Mouse (Mus musculus): Measurements from ENCODE around the gene Ptrh2. TPM values are rescaled to one million over a fixed set of nuclear protein-coding genes. Genes with fewer than 3 reads are reported as not detected.

Gene Ptrh2
- polyA plus RNA-seq (2016; fragmentation: Nextera tagmentation; extraction: Ambion mirVana) = 40.5 and 40.9 TPM in 2 replicates

GRCm38 (mm10) chr11:86683395-86684125, at the start of gene Ptrh2, which contains the start of gene Vmp1:
Gene Ptrh2, plus strand, starts transcription at chr11:86683985.
Gene Vmp1, minus strand, starts transcription at chr11:86683836.
- H3K4me2 ChIP-seq = peak within 1 kb of the TSS; percentile 82
- H3K4me1 ChIP-seq = peaks cover 29% of the 10 kb centered on the region
- peak; percentile 95 for ATAC-seq (ENCODE audit: low FRiP score)
- WGBS = under 1% methylated on average over 50 of the region's 56 CpGs
- H3K9ac ChIP-seq = peak within 1 kb of the TSS; percentile 90
- no peaks in the 10 kb centered on the region for H3K9me3 ChIP-seq
- peak within 1 kb of the TSS; percentile 83 for H3K4me3 ChIP-seq (replicated peaks)
- no peaks in the 10 kb centered on the region for H3K27me3 ChIP-seq
- H3K27ac ChIP-seq = peak within 1 kb of the TSS; percentile 92
- peaks cover 10% of the 10 kb centered on the region for H3K36me3 ChIP-seq (replicated peaks)

GRCm38 (mm10) chr11:86634396-86634795, 49.4 kb upstream of the Ptrh2 start:
- Histone ChIP-seq H3K36me3 (replicated peaks) (peaks cover 13% of the 10 kb centered on the region), H3K9ac (no peak overlapping the region), H3K4me3 (replicated peaks) (no peak overlapping the region), H3K9me3 (no peaks in the 10 kb centered on the region), H3K4me1 (no peaks in the 10 kb centered on the region), H3K27ac (no peak overlapping the region), H3K4me2 (no peak overlapping the region), H3K27me3 (no peaks in the 10 kb centered on the region)
- WGBS = 92% methylated on average over 6 of the region's 6 CpGs
- ATAC-seq (ENCODE audit: low FRiP score) = no peak

GRCm38 (mm10) chr11:86637697-86638096, 46.1 kb upstream of the Ptrh2 start:
- WGBS = 84% methylated on average over 2 of the region's 2 CpGs
- no peak overlapping the region for H3K27ac ChIP-seq
- H3K9me3 ChIP-seq = no peaks in the 10 kb centered on the region
- H3K9ac ChIP-seq = no peak overlapping the region
- no peak overlapping the region for H3K4me2 ChIP-seq
- no peaks in the 10 kb centered on the region for H3K27me3 ChIP-seq
- no peak overlapping the region for H3K4me3 ChIP-seq (replicated peaks)
- H3K36me3 ChIP-seq (replicated peaks) = peaks cover 10% of the 10 kb centered on the region
- no peak for ATAC-seq (ENCODE audit: low FRiP score)
- no peaks in the 10 kb centered on the region for H3K4me1 ChIP-seq

GRCm38 (mm10) chr11:86641714-86642113, 42.1 kb upstream of the Ptrh2 start:
- ATAC-seq (ENCODE audit: low FRiP score) = no peak
- no peak overlapping the region for H3K4me3 ChIP-seq (replicated peaks)
- 86% methylated on average over 4 of the region's 4 CpGs for WGBS
- H3K36me3 ChIP-seq (replicated peaks) = peaks cover 12% of the 10 kb centered on the region
- no peaks in the 10 kb centered on the region for H3K9me3 ChIP-seq
- no peak overlapping the region for H3K9ac ChIP-seq
- H3K4me1 ChIP-seq = peaks cover 2% of the 10 kb centered on the region; the same call in 1 of the 2 replicates
- H3K27ac ChIP-seq = no peak overlapping the region
- H3K27me3 ChIP-seq = no peaks in the 10 kb centered on the region
- H3K4me2 ChIP-seq = no peak overlapping the region

GRCm38 (mm10) chr11:86644553-86644952, 39.2 kb upstream of the Ptrh2 start:
- peaks cover 9% of the 10 kb centered on the region for H3K4me1 ChIP-seq
- 96% methylated on average over 4 of the region's 4 CpGs for WGBS

GRCm38 (mm10) chr11:86646136-86646834, 37.5 kb upstream of the Ptrh2 start:
- ATAC-seq (ENCODE audit: low FRiP score) = no peak
- Histone ChIP-seq H3K27ac (no peak overlapping the region), H3K9ac (no peak overlapping the region), H3K4me2 (no peak overlapping the region), H3K4me3 (replicated peaks) (no peak overlapping the region), H3K9me3 (no peaks in the 10 kb centered on the region), H3K36me3 (replicated peaks) (peaks cover 12% of the 10 kb centered on the region), H3K27me3 (no peaks in the 10 kb centered on the region), H3K4me1 (peaks cover 9% of the 10 kb centered on the region)
- 49% methylated on average over 7 of the region's 7 CpGs for WGBS

More at GRCm38 (mm10) chr11:86644553-86644952, 39.2 kb upstream of the Ptrh2 start:
- ATAC-seq (ENCODE audit: low FRiP score) = no peak
- H3K9ac ChIP-seq = no peak overlapping the region
- H3K27me3 ChIP-seq = no peaks in the 10 kb centered on the region
- peaks cover 12% of the 10 kb centered on the region for H3K36me3 ChIP-seq (replicated peaks)
- no peak overlapping the region for H3K4me2 ChIP-seq
- H3K4me3 ChIP-seq (replicated peaks) = no peak overlapping the region
- no peaks in the 10 kb centered on the region for H3K9me3 ChIP-seq
- no peak overlapping the region for H3K27ac ChIP-seq

GRCm38 (mm10) chr11:86646885-86647459, 36.8 kb upstream of the Ptrh2 start:
- peaks cover 12% of the 10 kb centered on the region; the same call in 1 of the 2 replicates for H3K36me3 ChIP-seq (replicated peaks)
- no peak overlapping the region for H3K4me2 ChIP-seq
- ATAC-seq (ENCODE audit: low FRiP score) = no peak
- H3K27ac ChIP-seq = no peak overlapping the region
- H3K4me3 ChIP-seq (replicated peaks) = no peak overlapping the region
- 89% methylated on average over 3 of the region's 3 CpGs for WGBS
- no peaks in the 10 kb centered on the region for H3K27me3 ChIP-seq
- no peak overlapping the region for H3K9ac ChIP-seq
- peaks cover 9% of the 10 kb centered on the region for H3K4me1 ChIP-seq
- H3K9me3 ChIP-seq = no peaks in the 10 kb centered on the region

- H3K27me3 ChIP-seq = no peaks in the 10 kb centered on the region
- no peak overlapping the region for H3K9ac ChIP-seq
- no peak overlapping the region for H3K27ac ChIP-seq
- peaks cover 9% of the 10 kb centered on the region for H3K4me1 ChIP-seq
- no peak for ATAC-seq (ENCODE audit: low FRiP score)
- no peak overlapping the region for H3K4me2 ChIP-seq
- H3K9me3 ChIP-seq = no peaks in the 10 kb centered on the region
- H3K36me3 ChIP-seq (replicated peaks) = peaks cover 6% of the 10 kb centered on the region; the same call in 1 of the 2 replicates
- H3K4me3 ChIP-seq (replicated peaks) = no peak overlapping the region
- 72% methylated on average over 15 of the region's 15 CpGs for WGBS
Observed at GRCm38 (mm10) chr11:86647706-86648447, 35.9 kb upstream of the Ptrh2 start.

- 84% methylated on average over 1 of the region's 1 CpGs for WGBS
- peaks cover 9% of the 10 kb centered on the region for H3K4me1 ChIP-seq
- no peaks in the 10 kb centered on the region for H3K9me3 ChIP-seq
- H3K27me3 ChIP-seq = no peaks in the 10 kb centered on the region
- H3K36me3 ChIP-seq (replicated peaks) = no peaks in the 10 kb centered on the region
- ATAC-seq (ENCODE audit: low FRiP score) = no peak
- H3K4me2 ChIP-seq = no peak overlapping the region
- no peak overlapping the region for H3K27ac ChIP-seq
- H3K9ac ChIP-seq = no peak overlapping the region
- H3K4me3 ChIP-seq (replicated peaks) = no peak overlapping the region
Observed at GRCm38 (mm10) chr11:86649542-86649941, 34.2 kb upstream of the Ptrh2 start.

GRCm38 (mm10) chr11:86650676-86651075, 33.1 kb upstream of the Ptrh2 start:
- WGBS = 65% methylated on average over 6 of the region's 6 CpGs
- H3K27ac ChIP-seq = no peak overlapping the region
- no peak overlapping the region for H3K9ac ChIP-seq
- H3K4me3 ChIP-seq (replicated peaks) = no peak overlapping the region
- H3K27me3 ChIP-seq = no peaks in the 10 kb centered on the region
- no peaks in the 10 kb centered on the region for H3K36me3 ChIP-seq (replicated peaks)
- ATAC-seq (ENCODE audit: low FRiP score) = no peak
- H3K9me3 ChIP-seq = no peaks in the 10 kb centered on the region
- peaks cover 9% of the 10 kb centered on the region for H3K4me1 ChIP-seq
- H3K4me2 ChIP-seq = no peak overlapping the region

GRCm38 (mm10) chr11:86652578-86652979, 31.2 kb upstream of the Ptrh2 start:
- 90% methylated on average over 4 of the region's 4 CpGs for WGBS
- ATAC-seq (ENCODE audit: low FRiP score) = no peak

GRCm38 (mm10) chr11:86653446-86653845, 30.3 kb upstream of the Ptrh2 start:
- no peak for ATAC-seq (ENCODE audit: low FRiP score)
- WGBS = 46% methylated on average over 3 of the region's 3 CpGs
- Histone ChIP-seq H3K4me3 (replicated peaks) (no peak overlapping the region), H3K36me3 (replicated peaks) (no peaks in the 10 kb centered on the region), H3K27ac (no peak overlapping the region), H3K9ac (no peak overlapping the region), H3K4me1 (no peaks in the 10 kb centered on the region), H3K27me3 (no peaks in the 10 kb centered on the region), H3K4me2 (no peak overlapping the region), H3K9me3 (no peaks in the 10 kb centered on the region)

More at GRCm38 (mm10) chr11:86652578-86652979, 31.2 kb upstream of the Ptrh2 start:
- Histone ChIP-seq H3K27me3 (no peaks in the 10 kb centered on the region), H3K9me3 (no peaks in the 10 kb centered on the region), H3K27ac (no peak overlapping the region), H3K4me1 (peaks cover 6% of the 10 kb centered on the region; the same call in 1 of the 2 replicates), H3K36me3 (replicated peaks) (no peaks in the 10 kb centered on the region), H3K9ac (no peak overlapping the region), H3K4me3 (replicated peaks) (no peak overlapping the region), H3K4me2 (no peak overlapping the region)
